Mouse (Mus musculus): ENCODE measurements around the gene Ptch2.
A peak's percentile ranks its signal among the peaks of the same experiment; 100 is the strongest.

Gene Ptch2

GRCm38 (mm10) chr4:117151416-117151815 is 55.5 kb downstream of the Ptch2 start:
- no peak for DNase-seq (ENCODE audit: low spot score in 2 of 2)

- no peak for DNase-seq (ENCODE audit: low spot score in 2 of 2)
Measured at GRCm38 (mm10) chr4:117152714-117153113, 56.8 kb downstream of the Ptch2 start.

- no peak for DNase-seq (ENCODE audit: low spot score in 2 of 2)
Measured at GRCm38 (mm10) chr4:117155020-117155791, 59.3 kb downstream of the Ptch2 start.

- DNase-seq (ENCODE audit: low spot score in 2 of 2), result peak; percentile 77 to 78
Measured at GRCm38 (mm10) chr4:117155792-117156355, 60.0 kb downstream of the Ptch2 start, which contains the start of gene Rps8. Gene Rps8 (minus strand): TSS chr4:117156243.

- no peak for DNase-seq (ENCODE audit: low spot score in 2 of 2)
Measured at GRCm38 (mm10) chr4:117156372-117156771, 60.5 kb downstream of the Ptch2 start.

GRCm38 (mm10) chr4:117159666-117160065 is 63.8 kb downstream of the Ptch2 start:
- DNase-seq (ENCODE audit: low spot score in 2 of 2), result no peak

GRCm38 (mm10) chr4:117161183-117161582 is 65.3 kb downstream of the Ptch2 start:
- no peak for DNase-seq (ENCODE audit: low spot score in 2 of 2)
